In genomic region chr7:100893249-100894056, GRCm38 (mm10) we compare ENCODE assay signal across 9 mouse cellular contexts. TPM values are rescaled to one million over a fixed set of nuclear protein-coding genes. Genes with fewer than 3 reads are reported as not detected.
DNase-seq lines count a peak whose midpoint lies in the region; ATAC-seq lines count a peak whose summit lies in the region.
"Had no signal": no experiment of that assay in that cellular context is flagged by ENCODE, and none has a peak within 500 bp of the region (broad histone marks: within the 10 kb centered on the region; RNA-seq: fewer than 3 reads in every experiment).

No protein-coding gene starts in this region.

- no peaks in the 10 kb centered on the region for H3K9me3 ChIP-seq in heart, embryonic 13.5 days
- no peaks in the 10 kb centered on the region for H3K9me3 ChIP-seq in embryonic facial prominence, embryonic 14.5 days (ENCODE audit: control insufficient read depth, low read length)
- H3K9me3 ChIP-seq in intestine, embryonic 16.5 days (ENCODE audit: control insufficient read depth, low read length) = no peaks in the 10 kb centered on the region
- H3K9me3 ChIP-seq in midbrain, embryonic 13.5 days = no peaks in the 10 kb centered on the region

- H3K4me1 ChIP-seq in heart, embryonic 13.5 days = peaks cover 41% of the 10 kb centered on the region
- peaks cover 22% of the 10 kb centered on the region for H3K4me1 ChIP-seq in embryonic facial prominence, embryonic 14.5 days (ENCODE audit: control insufficient read depth, insufficient read depth, low read length)
- H3K4me1 ChIP-seq in intestine, embryonic 16.5 days (ENCODE audit: control insufficient read depth, insufficient read depth, low read length) = peaks cover 20% of the 10 kb centered on the region
- H3K4me1 ChIP-seq in midbrain, embryonic 13.5 days (replicated peaks) = peaks cover 26% of the 10 kb centered on the region

- peak overlapping the region; percentile 40 for H3K27ac ChIP-seq in heart, embryonic 13.5 days (replicated peaks)
- no peak overlapping the region for H3K27ac ChIP-seq in embryonic facial prominence, embryonic 14.5 days (replicated peaks; ENCODE audit: low read depth, low read length)
- H3K27ac ChIP-seq in intestine, embryonic 16.5 days (ENCODE audit: low read length) = no peak overlapping the region
- peak overlapping the region; percentile 30; the same call in 1 of the 2 replicates for H3K27ac ChIP-seq in midbrain, embryonic 13.5 days

- H3K4me3 ChIP-seq in heart, embryonic 13.5 days = no peak overlapping the region
- H3K4me3 ChIP-seq in embryonic facial prominence, embryonic 14.5 days (ENCODE audit: low read depth, low read length) = peak overlapping the region; percentile 57; the same call in 1 of the 2 replicates
- no peak overlapping the region for H3K4me3 ChIP-seq in intestine, embryonic 16.5 days (ENCODE audit: low read length)
- H3K4me3 ChIP-seq in midbrain, embryonic 13.5 days (replicated peaks) = peak overlapping the region; percentile 53
- H3K4me3 ChIP-seq: erythroblast, embryonic 14.5 days had no signal

- H3K9ac ChIP-seq in heart, embryonic 13.5 days = peak overlapping the region; percentile 84
- peak overlapping the region; percentile 82 for H3K9ac ChIP-seq in embryonic facial prominence, embryonic 14.5 days (ENCODE audit: low read depth, low read length)
- H3K9ac ChIP-seq in intestine, embryonic 16.5 days (ENCODE audit: low read depth, low read length) = peak overlapping the region; percentile 71; the same call in 1 of the 2 replicates
- H3K9ac ChIP-seq in midbrain, embryonic 13.5 days (replicated peaks) = peak overlapping the region; percentile 78

- peak overlapping the region; percentile 93 for H3K4me2 ChIP-seq in heart, embryonic 13.5 days
- H3K4me2 ChIP-seq in embryonic facial prominence, embryonic 14.5 days (ENCODE audit: low read depth, low read length) = peak overlapping the region; percentile 96
- H3K4me2 ChIP-seq in intestine, embryonic 16.5 days (ENCODE audit: low read depth, low read length) = peak overlapping the region; percentile 97; the same call in 1 of the 2 replicates
- peak overlapping the region; percentile 74 for H3K4me2 ChIP-seq in midbrain, embryonic 13.5 days (replicated peaks)

- no peak for DNase-seq in heart, adult 9 months (ENCODE audit: low spot score in 2 of 2)
- peak; percentile 89 for DNase-seq in adrenal gland, adult 8-10 months
- peak; percentile 45 for DNase-seq in embryonic facial prominence, embryonic 14.5 days (ENCODE audit: low spot score)
- DNase-seq in thymus, postnatal 14 days = no peak
- DNase-seq in spleen, postnatal 36 days (ENCODE audit: low spot score in 2 of 2) = no peak

- peaks cover 28% of the 10 kb centered on the region for H3K36me3 ChIP-seq in heart, embryonic 13.5 days
- peaks cover 23% of the 10 kb centered on the region for H3K36me3 ChIP-seq in embryonic facial prominence, embryonic 14.5 days (ENCODE audit: control insufficient read depth, insufficient read depth, low read length)
- H3K36me3 ChIP-seq in intestine, embryonic 16.5 days (ENCODE audit: control insufficient read depth, insufficient read depth, low read length) = 0 out of 2 replicates have a peak, but pooled peaks cover 3% of the 10 kb centered on the region
- H3K36me3 ChIP-seq in midbrain, embryonic 13.5 days = peaks cover 18% of the 10 kb centered on the region

- 38% methylated on average over 20 of the region's 20 CpGs for WGBS in heart, embryonic 13.5 days
- WGBS in embryonic facial prominence, embryonic 14.5 days = 52% methylated on average over 19 of the region's 20 CpGs
- WGBS in intestine, embryonic 16.5 days = 68% methylated on average over 20 of the region's 20 CpGs
- 36% methylated on average over 20 of the region's 20 CpGs for WGBS in midbrain, embryonic 13.5 days

- H3K27me3 ChIP-seq in heart, embryonic 13.5 days (replicated peaks) = no peaks in the 10 kb centered on the region
- no peaks in the 10 kb centered on the region for H3K27me3 ChIP-seq in embryonic facial prominence, embryonic 14.5 days (replicated peaks; ENCODE audit: control insufficient read depth, insufficient read depth, low read length)
- H3K27me3 ChIP-seq in intestine, embryonic 16.5 days (replicated peaks; ENCODE audit: control insufficient read depth, insufficient read depth, low read length) = no peaks in the 10 kb centered on the region
- H3K27me3 ChIP-seq in midbrain, embryonic 13.5 days = no peaks in the 10 kb centered on the region

- ATAC-seq in heart, embryonic 13.5 days (ENCODE audit: extremely low read depth, insufficient number of reproducible peaks, low FRiP score, low TSS enrichment) = no peak
- ATAC-seq in embryonic facial prominence, embryonic 14.5 days (ENCODE audit: low read depth) = peak; percentile 45; the same call in 1 of the 2 replicates
- 0 out of 2 replicates have a peak, but pooled peaks have one; percentile 3 for ATAC-seq in intestine, embryonic 16.5 days
- peak; percentile 22 for ATAC-seq in midbrain, embryonic 13.5 days

RNA-seq across cellular contexts. Expression of gene Relt, which starts 30.2 kb away (rescaled TPM):
- 2.9 and 3.7 TPM in 2 replicates for polyA plus RNA-seq in heart, embryonic 13.5 days (2015; fragmentation: Nextera tagmentation; extraction: Ambion mirVana)
- 1 to 10 TPM; 1.2 to 1.8 (median 1.5) TPM for total RNA-seq in adrenal gland, adult 8-10 months (2022)
- polyA plus RNA-seq in embryonic facial prominence, embryonic 14.5 days (2014; fragmentation: Nextera tagmentation; extraction: Ambion mirVana) = 4.1 and 4.6 TPM in 2 replicates
- 2.4 and 3.8 TPM in 2 replicates for polyA plus RNA-seq in intestine, embryonic 16.5 days (2015; fragmentation: Nextera tagmentation; extraction: Ambion mirVana)
- 2.7 and 3.5 TPM in 2 replicates for polyA plus RNA-seq in midbrain, embryonic 13.5 days (2015; fragmentation: Nextera tagmentation; extraction: Ambion mirVana)

RNA-seq across cellular contexts. Expression of gene Arhgef17, which starts 38.5 kb away (rescaled TPM):
- 5.2 and 5.7 TPM in 2 replicates for polyA plus RNA-seq in heart, embryonic 13.5 days (2015; fragmentation: Nextera tagmentation; extraction: Ambion mirVana)
- total RNA-seq in adrenal gland, adult 8-10 months (2022) = 100 to 1,000 TPM in 3 of 4 experiments, 10 to 100 TPM in 1; 95.8 to 118 (median 108) TPM
- polyA plus RNA-seq in embryonic facial prominence, embryonic 14.5 days (2014; fragmentation: Nextera tagmentation; extraction: Ambion mirVana) = 16.3 and 16.8 TPM in 2 replicates
- 4.1 and 4.6 TPM in 2 replicates for polyA plus RNA-seq in intestine, embryonic 16.5 days (2015; fragmentation: Nextera tagmentation; extraction: Ambion mirVana)
- 5.8 and 5.9 TPM in 2 replicates for polyA plus RNA-seq in midbrain, embryonic 13.5 days (2015; fragmentation: Nextera tagmentation; extraction: Ambion mirVana)

Comparison
In these comparisons a context has a peak if more than half of its experiments do, and no peak if none do; other contexts are left out.
1. H3K27ac ChIP-seq: peak in heart, embryonic 13.5 days (single experiment) and midbrain, embryonic 13.5 days (single experiment); none in embryonic facial prominence, embryonic 14.5 days (single experiment) and intestine, embryonic 16.5 days (single experiment).
2. H3K4me3 ChIP-seq: peak in embryonic facial prominence, embryonic 14.5 days (single experiment) and midbrain, embryonic 13.5 days (single experiment); none in heart, embryonic 13.5 days (single experiment) and intestine, embryonic 16.5 days (single experiment).
3. DNase-seq: peak in adrenal gland, adult 8-10 months (single experiment) and embryonic facial prominence, embryonic 14.5 days (single experiment); none in heart, adult 9 months (0 of 2), thymus, postnatal 14 days (single experiment) and spleen, postnatal 36 days (0 of 2).
4. Peak in every context shown above with its lines, with median percentiles within 50 percentile points of each other: H3K4me2 ChIP-seq and H3K9ac ChIP-seq.